Mouse (Mus musculus): ENCODE measurements around the gene Krt24.

DNA sequence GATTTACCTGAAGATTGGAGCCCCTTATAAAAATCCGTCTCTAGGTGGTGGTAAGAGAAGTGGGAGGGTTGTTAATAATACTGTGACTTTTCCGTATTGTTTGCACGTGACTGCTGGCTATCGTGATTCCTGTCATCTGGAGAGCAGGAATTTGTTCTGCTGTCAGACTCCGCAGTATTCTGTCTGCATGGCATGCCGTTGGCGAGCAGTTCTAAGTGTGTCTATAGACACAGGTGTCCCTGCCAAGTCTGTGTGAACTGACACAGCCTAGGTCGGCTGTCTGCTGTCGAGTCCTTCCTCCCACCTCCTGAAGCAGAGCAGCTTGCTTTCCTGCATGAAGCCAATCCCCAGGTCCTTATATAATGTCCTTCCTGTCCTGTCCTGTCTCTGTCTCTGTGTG is 34.1 kb upstream of the Krt24 start:
- no peak for TF ChIP-seq GATA1 (IDR thresholded peaks at IDR 0.05; ENCODE audit: low read length)
- TF ChIP-seq TAL1 (IDR thresholded peaks at IDR 0.05; ENCODE audit: low read length): no peak

All from erythroblast, embryonic 14.5 days (primary cell).